Mouse (Mus musculus): ENCODE measurements around the gene Ccdc142.

DNA sequence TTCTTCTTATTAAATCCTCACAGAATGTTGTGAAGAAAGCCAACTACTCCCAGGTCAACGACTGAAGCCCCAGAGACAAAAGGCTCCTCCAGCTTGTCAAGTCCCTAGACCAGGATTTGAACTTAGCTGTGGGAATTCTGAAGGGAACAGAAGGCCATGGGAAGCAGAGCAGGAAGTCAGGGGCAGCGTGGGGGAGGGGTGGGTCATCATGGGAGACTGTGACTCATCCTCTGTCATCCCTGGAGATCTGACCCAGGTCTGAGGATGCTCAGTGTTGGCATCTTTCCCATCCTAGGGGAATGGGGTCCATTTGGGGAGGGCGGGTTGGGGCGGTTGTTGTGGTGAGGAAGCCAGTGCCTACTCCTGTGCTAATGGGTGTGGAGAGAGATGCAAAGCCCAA is 40.2 kb downstream of the Ccdc142 start:
- TF ChIP-seq CTCF (IDR thresholded peaks at IDR 0.05; ENCODE audit: low read depth) (no peak), EP300 (IDR thresholded peaks at IDR 0.05; ENCODE audit: low read depth) (no peak)
